Mouse (Mus musculus) spleen, embryonic (tissue): ENCODE data around the gene Kif5c.

Experiments used
- CTCF ChIA-PET: fragments of 350-600 bp; sonication (Branson Sonifier 250); formaldehyde crosslinking; loops from one replicate; lab custom pipeline; 2022; lab: Charles Lee

The Kif5c gene

DNA sequence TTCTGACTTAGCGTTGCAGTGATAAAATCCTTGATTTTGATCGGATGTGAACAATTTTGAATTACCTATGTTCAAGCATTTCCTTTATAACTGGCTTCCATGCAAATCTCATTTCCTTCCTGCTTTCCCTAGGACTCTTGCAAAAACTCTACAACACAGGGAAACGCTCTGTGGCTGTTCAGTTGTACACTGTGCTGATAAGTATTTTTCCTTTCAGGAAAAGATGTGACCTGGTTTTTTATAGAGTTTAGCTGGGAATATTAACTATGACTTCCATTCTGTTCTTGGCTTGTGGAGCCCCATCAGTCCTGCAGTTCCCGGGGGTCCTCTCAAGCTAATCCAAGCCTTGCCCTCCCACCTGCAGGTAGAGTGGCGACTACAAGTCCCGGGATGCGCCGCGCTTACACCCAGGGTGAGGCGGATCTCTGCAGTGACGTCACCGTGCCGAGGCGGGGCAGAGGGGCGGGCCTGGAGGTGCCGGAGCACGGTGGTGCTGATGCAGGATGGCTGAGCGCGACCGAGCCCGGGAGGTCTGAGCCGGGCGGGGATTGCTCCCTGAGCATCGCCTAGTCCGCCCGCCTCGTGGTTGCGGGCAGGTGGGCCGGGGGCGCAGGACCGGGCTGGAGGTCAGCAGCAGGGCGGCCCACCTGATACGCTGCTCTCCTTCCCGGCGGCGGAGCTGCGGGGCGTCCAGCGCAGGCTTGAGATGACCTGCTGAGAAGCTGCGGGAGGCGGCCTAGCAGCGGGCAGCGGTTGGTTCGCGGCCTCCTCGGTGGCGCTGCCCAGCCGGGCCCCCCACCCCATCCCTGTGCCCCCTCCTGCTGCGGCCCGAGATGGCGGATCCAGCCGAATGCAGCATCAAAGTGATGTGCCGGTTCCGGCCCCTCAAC is at the start of gene Kif5c:
TSS of gene Kif5c (plus strand) at position 470 of the 890 bp plus-strand sequence.
- CTCF ChIA-PET = no interaction called here

DNA sequence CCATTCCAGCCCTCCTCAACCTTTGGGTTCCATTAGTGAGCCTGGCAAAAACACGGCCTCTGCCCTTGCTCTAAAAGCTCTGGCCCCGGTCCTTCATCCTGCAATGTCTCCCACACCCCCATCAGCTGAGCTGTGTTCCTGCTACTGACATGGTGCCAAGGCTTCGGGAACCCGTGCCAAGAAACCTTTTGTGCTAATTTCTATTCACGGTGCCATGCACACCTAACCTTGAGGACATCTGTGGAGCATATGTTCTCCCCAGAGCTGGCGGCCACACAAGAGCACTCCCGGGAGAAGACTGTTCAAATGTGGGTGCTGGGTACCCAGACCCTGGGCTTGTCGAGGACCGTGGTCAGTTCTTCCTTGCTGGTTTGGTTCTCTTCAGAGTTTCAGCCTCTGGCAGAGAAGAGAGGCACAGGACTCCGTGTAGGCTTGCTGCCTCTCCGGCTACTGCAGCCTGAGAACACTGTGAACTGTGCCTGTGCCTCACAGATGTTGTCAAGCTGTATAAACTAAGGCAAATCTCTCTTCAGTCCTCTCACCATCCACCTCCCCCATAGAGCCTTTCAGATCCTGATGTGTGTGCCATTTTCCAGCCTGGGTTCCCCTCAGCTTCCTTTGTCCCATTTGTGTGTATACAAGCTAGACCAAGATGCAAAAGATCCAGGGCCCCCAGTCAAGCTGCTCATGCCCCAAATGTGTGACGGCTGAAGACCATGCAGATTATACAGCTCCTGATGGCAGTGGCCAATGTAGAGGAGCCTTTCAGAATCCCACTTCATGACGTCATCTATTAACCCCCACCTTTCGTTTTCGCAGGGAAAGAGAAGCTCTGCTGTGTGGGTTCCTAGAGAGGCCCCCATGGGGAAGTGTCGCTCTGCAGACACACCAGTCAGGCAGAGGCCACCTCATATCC is 49.0 kb upstream of the Kif5c start:
- CTCF ChIA-PET = no interaction called here

DNA sequence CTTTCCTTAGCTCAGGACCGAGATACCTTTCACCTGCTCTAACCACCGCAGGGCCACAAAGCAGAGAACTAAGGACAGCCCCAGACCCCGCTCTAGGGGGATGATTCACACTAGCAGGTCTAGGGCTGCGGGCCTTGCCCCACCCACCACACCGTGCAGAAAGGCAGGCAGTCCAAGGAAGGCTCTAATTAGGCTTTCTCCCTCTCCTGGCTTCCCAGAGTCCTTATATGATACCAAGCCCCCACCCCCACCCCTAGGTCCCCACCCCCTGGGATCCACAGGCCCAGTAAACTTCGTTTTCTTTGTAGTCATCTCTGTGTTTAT is 48.4 kb upstream of the Kif5c start:
- CTCF ChIA-PET = interaction anchor here (0.6 kb wide), 1 partner anchor 141 kb away, joined by 3 read pairs; no protein-coding TSS in a partner anchor

DNA sequence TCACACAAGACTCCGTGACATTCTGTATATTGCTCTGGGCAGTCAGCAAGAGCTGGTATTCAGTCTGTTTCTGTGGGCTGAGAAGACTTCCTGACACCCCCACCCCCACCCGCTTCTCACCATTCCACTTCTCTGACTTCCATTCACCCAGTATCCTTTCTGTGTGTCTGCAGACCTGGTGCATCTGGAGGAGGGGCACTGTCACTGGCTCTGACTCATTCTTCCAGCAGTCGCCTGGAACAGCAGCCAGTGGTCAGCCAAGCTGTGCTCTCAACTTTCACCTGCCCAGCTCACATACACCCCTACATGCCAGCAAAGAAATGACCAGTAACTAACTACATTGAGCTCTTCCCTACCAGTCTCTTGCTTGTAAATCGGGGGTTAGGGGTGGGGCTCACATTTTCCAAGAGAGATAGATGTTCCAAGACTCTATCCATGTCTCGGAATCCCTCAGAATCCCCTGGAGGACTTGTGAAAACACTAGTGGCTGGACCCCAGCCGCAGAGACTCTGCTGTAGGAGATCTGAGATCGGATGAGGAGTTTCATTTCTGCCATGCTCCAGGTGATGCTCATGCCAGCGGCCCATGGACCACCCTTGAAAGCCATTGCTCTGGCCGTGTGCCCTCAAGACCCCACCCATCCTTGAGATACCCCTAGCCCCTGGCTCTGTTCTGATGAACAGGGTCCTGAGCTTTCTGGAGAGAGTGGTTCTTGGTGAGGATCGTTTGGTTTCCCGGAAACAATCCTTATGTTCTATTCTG is 47.8 kb upstream of the Kif5c start:
- CTCF ChIA-PET = interaction anchor here (0.6 kb wide), 1 partner anchor 141 kb away, joined by 3 read pairs; no protein-coding TSS in a partner anchor

DNA sequence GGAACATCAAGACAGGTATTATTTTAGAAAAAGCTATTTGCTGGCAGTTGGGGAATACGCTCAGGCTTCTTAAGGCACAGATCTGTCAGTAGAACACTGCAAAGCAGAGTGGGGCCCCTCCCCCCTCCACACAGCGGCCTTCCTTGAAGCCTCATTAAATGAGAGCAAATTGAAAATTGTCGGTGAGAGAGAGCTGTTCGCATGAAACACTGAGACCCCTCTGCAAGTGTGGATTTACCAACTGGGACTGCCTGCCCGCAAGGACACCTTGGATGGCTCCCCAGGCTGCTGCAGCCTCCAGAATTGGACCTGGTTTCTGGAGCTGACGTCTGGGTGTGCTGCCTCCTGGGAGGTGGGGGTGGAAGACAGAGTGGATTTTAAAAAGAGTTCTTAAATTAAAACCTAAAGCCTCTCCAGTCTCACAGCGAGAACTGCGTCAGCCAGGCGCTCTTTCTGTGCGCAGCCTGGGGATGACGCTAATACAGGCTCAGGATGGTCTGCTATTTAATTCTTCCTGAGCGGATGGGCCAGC is 46.9 kb upstream of the Kif5c start:
- CTCF ChIA-PET = no interaction called here

DNA sequence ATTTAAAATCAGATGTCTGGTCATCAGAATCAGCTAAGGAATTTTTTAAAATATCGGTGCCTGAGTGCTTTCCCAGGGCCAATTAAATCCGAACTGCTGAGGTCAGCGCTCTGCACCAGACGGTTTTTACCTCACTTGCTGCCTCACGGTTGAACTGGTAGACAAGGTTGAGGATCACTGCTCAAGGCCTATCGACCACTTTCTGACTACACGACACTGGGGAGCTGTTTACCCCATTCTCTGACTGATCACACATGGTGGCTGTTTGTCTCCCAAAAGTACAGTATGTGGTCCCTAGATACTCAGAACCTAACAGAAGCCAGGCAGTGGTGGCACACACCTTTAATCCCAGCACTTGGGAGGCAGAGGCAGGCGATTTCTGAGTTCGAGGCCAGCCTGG is 46.4 kb upstream of the Kif5c start:
- CTCF ChIA-PET = no interaction called here

DNA sequence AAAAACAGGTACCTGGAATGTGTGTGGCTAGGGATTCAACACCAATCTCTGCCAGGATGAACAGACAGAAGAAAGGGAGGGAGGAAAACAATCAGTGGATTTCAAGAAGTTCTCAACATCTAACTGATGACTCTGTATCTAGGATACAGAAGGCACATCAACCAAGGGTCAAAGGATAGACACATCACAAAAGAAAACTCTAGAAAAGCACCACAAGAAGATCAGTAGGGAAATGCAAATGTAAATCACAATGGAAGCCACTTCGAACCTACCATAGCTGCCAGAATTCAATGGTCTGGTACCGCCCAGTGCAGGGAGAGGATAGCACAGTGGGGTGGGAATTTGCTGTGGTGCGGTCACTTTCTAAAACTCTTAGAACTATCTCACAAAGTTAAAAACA is 45.8 kb upstream of the Kif5c start:
- CTCF ChIA-PET = no interaction called here

DNA sequence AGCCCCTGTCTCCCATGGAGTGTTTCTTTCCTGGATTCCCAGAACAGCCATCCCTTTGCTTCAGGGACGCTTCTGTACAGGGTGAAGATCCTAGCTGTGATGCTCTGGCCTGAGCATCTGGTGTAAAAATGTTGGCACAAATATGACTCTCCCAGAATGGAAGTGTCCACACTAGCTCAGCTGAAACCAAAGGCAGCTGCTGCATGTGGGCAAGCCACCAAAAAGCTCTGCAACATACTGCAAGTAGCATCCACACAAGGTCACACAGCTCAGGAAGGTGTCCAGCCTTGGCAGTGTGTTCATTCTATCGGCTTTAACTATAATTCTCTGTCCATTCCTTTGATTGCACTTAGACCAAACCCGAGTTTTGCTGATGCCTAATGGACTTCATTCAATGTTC is 38.5 kb upstream of the Kif5c start:
- CTCF ChIA-PET = no interaction called here

DNA sequence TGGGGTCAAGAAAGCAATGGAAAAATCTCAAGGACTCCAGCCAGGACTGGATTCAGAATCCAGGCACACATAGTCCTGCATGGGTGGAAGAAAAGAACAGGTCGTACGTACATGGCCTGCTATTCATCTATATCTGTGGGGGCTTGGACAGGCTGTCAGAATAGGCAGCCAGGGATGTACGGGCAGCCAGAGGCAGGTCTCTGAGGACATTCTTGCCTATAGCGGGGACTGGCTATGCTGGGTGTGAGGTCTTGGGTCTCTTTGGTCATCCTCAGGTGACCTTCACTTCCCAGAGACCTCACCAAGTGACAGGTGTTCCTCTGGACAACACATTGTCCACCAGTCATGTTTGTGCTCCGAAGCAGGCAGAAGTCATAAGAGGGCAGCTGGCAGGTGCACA is 36.6 kb upstream of the Kif5c start:
- CTCF ChIA-PET = no interaction called here

DNA sequence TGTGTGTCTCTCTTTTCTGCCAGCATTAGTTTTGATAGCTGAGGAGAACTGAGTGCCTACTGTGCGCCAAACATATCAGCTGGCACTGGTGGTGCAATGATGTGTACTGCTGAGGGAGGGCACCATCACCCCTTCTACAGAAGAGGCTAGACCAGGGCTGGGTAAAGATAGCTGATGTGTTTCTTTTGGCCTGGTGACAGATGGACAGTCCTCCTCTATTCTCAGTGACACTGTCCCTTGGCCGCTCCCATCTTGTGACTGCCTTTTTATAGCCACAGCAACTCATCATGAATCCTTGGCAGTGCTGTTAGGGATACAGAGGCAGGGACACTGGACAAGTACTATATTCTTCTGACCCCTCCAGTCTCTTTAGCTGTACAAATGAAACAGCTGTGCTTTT is 35.8 kb upstream of the Kif5c start:
- CTCF ChIA-PET = no interaction called here

DNA sequence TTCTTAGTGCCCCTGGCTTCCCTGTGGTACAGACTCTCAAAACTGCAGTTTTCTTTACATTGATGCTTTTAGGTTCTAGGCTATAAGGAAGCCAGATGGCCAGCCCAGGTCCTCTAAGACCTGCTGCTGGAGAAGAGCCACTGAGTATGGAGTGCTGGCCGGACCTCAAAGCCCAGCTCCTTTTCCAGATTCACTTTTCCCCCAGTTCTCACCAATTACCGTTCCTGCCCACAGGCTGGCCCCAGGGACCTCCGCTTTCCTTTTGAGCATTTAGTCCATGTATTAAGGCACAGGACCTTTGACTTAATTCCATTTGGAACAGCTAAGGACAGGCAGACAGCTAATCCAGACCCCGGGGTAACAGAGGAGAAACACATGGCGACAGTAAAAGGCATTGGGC is 28.6 kb upstream of the Kif5c start:
- CTCF ChIA-PET = no interaction called here

DNA sequence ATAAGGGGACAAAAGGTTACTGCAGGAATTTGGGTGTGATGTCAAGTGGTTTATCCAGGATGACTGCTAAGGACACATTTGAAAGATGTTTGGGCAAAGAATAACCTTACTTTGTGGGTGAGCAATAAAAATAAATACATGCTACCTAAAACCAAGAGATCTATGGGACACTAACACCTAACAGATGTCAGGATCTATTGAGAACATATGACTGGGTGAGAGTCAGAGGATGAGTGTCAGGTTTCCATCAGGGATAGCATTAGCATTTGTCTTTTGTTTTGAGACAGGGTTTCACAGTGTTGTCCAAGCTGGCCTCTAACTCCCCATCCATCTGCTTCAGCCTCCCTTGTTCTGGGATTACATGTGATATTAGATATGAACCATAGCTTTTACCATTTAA is 26.2 kb upstream of the Kif5c start:
- CTCF ChIA-PET = no interaction called here

DNA sequence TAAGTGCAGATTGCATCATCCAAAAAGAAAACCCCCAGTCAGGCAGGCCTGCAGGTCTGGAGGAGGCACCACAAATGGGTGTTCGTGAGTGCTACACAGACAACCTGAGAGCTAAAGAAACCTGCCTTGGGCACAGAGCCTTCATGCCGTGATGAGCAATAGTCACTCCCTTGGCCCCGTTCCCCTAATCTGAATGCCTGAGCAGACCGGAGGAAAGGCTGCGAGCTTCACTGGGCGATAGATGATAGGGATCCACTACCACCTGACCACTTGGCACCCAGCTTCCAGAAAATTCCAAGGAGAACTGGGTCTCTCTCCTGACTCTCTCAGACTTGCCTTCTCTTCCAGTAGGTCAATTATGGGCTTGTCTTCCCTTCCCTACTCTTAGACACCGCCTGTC is 24.2 kb upstream of the Kif5c start:
- CTCF ChIA-PET = no interaction called here

DNA sequence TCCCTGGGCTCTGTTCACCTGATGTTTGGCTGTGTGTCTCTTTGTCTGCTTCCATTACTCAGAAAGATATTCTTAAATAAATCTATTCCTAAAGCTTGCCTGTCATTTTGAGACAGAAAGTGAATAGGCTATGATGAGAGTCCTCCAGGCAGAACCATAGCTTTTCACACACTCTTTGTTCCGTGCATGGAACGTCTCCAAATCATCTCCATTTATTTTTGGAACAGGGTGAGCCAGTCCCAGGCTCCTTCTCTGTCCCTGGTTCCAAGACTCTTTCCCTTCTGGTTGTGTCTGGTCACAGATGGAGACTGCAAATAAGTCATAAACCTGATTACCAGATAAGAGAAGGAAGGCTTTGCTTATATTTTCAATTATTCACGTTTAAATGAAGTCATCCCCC is 22.8 kb upstream of the Kif5c start:
- CTCF ChIA-PET = no interaction called here

DNA sequence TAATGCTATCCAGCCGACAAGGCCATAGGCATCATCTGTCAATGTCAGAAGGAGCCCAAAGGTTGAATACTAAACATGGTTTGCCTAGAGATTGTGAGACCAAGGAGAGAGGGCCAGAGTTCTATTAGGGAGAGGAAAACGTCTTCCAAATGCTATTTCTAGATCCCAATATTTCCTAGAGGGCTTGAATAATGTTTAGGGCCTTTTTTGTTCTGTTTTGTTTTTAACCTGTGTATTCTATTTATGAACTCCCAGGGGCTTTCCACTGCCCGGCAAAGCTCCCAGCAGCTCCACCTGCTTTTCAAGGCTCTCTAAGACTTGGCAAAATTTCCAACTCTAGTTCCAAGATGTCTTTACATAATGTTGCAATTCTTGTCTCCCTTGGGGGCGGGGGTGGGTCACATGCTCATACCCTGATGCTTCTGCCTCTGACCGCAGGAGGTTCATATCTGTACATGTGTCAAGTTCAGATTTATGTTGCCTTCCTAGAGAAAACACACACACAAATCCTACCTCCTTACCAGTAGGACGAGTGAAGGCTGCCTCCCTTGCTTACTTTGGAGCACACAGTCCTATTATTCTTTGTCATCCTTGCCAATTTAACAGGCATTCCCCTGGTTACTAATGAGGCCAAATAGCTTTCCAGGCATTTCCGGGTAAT is 18.9 kb upstream of the Kif5c start:
- CTCF ChIA-PET = no interaction called here

DNA sequence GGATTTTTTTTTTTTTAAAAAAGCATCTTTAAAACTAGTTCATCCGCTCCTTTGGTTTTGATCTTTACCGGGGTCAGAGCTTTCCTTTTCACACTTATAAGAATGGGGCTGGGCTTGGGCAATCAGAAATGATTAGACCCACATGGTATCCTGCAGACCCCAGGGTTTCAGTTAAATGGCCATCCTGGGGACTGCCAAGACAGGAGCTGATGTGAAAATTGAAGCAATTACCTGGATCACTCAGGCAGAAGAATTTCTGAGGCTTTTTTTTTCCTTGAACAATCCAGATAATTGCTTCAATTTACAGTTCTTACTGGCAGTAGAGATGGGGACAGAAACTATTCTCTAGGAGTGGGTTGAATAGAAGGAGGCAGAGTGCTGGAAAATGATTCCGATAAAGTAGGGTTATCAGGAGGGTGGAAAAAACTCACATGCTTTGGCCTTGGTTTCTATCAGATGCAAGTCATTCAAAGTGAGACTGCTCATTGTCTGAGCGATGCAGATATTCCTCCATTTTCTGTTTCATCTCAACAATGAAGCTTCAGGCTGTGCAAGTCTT is 16.2 kb upstream of the Kif5c start:
- CTCF ChIA-PET = no interaction called here

DNA sequence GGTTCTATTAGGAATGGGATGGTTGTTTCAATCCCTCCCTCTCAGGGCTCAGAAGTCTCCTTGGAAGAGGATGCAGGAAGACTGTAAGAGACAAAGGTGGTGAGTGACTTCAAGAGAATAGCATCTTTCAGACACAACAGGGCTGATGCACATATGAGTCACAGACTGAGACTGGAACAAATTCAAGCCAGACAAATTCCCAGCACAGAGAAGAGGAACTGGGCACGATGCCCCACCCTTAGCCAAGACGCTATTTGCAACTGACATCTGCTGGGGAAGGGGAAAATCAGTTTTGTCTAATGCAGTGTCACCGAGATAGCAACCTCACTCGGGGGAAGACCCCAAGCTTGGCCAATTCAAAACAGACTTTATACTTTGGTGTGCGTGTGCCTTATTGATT is 9.5 kb upstream of the Kif5c start:
- CTCF ChIA-PET = no interaction called here

DNA sequence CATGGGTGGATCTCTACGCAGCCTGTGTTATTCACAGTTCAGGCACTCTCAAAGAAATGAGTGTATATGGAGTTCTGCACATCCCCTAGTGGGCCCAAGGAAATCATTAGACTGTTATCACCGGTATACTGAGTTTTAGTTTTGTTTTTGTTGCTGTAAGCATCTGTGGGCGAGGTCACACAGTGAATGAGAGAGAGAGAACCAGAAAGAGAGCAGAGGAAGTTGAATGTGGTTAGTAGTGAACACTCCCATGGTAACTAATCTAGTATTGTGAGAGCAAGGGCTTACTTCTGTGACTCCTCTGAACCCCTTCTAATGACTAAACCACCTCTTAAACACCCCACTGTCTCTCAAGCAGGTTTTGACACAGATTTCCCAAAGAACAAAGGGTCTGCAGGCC is 2.3 kb upstream of the Kif5c start:
- CTCF ChIA-PET = no interaction called here

DNA sequence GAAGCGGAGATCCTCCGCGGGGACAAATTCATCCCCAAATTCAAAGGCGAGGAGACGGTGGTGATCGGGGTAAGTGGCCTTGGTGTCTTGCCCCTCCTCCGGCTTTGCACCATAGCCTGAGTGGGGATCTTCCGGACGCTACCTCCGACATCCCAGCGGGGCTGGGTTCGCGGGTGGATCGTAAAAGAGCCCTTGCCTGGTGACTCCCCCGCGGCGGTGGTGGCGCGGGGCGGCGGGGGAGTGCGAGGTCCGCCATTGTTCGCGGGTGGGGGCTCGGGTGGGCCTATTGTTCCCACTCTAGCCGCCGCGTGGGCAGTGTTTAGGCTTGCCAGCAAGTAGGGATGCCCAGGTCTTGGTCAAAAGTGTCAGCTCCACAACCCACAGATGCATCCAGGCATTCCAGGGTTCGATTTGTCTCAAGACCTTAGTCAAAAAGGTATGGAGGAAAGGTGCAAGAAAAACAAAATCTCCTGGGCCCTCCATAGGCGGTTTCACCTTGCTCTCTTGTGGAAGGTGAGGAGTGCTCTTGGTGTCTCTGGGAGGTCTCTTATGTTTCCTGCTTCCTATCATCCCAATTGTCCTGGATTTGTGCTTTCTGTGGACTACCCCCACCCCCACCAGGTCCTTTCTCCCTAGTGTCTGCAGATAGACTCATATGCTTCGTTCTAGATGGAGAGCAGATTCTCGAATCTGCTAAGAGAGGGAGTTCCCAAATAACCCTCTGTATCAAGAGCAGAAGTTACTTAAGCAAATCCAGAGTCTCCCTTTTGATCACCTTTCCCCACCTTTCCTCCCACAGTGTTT is 823 bp downstream of the Kif5c start:
- CTCF ChIA-PET = no interaction called here

DNA sequence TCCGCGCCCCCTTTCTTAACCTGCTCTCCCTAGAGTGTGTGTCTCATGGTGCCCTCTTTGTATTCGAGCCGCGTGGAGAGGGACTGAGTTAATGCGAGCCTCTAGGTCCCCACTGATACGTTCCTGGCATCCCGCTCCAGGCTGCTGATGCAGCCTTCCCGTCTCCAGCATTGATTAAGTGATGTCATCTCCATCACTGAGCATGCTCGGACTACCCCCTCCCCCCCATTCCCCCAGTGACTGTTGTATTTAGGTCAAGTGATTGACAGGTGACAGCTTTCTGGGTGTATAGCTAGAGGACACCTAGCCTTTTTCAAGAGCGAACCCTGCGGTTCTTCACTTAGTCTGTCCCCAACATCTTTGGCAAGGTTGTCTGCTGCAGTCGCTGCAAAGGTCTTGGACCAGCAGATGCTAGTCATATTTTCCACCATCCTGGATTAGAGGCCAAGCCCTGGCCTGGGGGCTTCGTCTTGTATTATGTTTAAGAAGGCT is 1.6 kb downstream of the Kif5c start:
- CTCF ChIA-PET = no interaction called here
